Mouse (Mus musculus): Measurements from ENCODE around the gene Asb14. TPM values are rescaled to one million over a fixed set of nuclear protein-coding genes. Genes with fewer than 3 reads are reported as not detected.
"Not testable (repeated sequence)": the region's sequence is repeated elsewhere in the genome, so short reads cannot be mapped to it uniquely, and the experiment has no call there.

Gene Asb14
- polyA plus RNA-seq, 1 experiment from 2014 or later: 0.26 TPM

- WGBS: 76% methylated on average over 3 of the region's 3 CpGs
- Histone ChIP-seq H3K4me3 (ENCODE audit: low read length) (no peak overlapping the region), H3K36me3 (ENCODE audit: control insufficient read depth, insufficient read depth, low read length) (no peaks in the 10 kb centered on the region), H3K9me3 (ENCODE audit: control insufficient read depth, low read length) (no peaks in the 10 kb centered on the region), H3K9ac (ENCODE audit: low read depth, low read length) (no peak overlapping the region), H3K4me1 (ENCODE audit: control insufficient read depth, insufficient read depth, low read length) (no peaks in the 10 kb centered on the region), H3K4me2 (replicated peaks; ENCODE audit: low read depth, low read length) (no peak overlapping the region), H3K27me3 (ENCODE audit: control insufficient read depth, insufficient read depth, low read length) (no peaks in the 10 kb centered on the region), H3K27ac (ENCODE audit: low read depth, low read length) (no peak overlapping the region)
- no peak for ATAC-seq (ENCODE audit: low FRiP score, low TSS enrichment)
Observed at GRCm38 (mm10) chr14:26887244-26887643, 7.1 kb upstream of the Asb14 start.

- Histone ChIP-seq H3K9me3 (ENCODE audit: control insufficient read depth, low read length) (no peaks in the 10 kb centered on the region), H3K27me3 (ENCODE audit: control insufficient read depth, insufficient read depth, low read length) (no peaks in the 10 kb centered on the region), H3K4me1 (ENCODE audit: control insufficient read depth, insufficient read depth, low read length) (no peaks in the 10 kb centered on the region), H3K9ac (ENCODE audit: low read depth, low read length) (no peak overlapping the region), H3K4me3 (ENCODE audit: low read length) (no peak overlapping the region), H3K36me3 (ENCODE audit: control insufficient read depth, insufficient read depth, low read length) (no peaks in the 10 kb centered on the region), H3K4me2 (replicated peaks; ENCODE audit: low read depth, low read length) (no peak overlapping the region), H3K27ac (ENCODE audit: low read depth, low read length) (no peak overlapping the region)
- ATAC-seq (ENCODE audit: low FRiP score, low TSS enrichment): no peak
- 84% methylated on average over 3 of the region's 3 CpGs for WGBS
Observed at GRCm38 (mm10) chr14:26890777-26891176, 3.6 kb upstream of the Asb14 start.

- no peaks in the 10 kb centered on the region for H3K36me3 ChIP-seq (ENCODE audit: control insufficient read depth, insufficient read depth, low read length)
- no peak overlapping the region for H3K4me2 ChIP-seq (replicated peaks; ENCODE audit: low read depth, low read length)
- no peaks in the 10 kb centered on the region for H3K27me3 ChIP-seq (ENCODE audit: control insufficient read depth, insufficient read depth, low read length)
- 80% methylated on average over 2 of the region's 2 CpGs for WGBS
- no peak overlapping the region for H3K27ac ChIP-seq (ENCODE audit: low read depth, low read length)
- no peaks in the 10 kb centered on the region for H3K4me1 ChIP-seq (ENCODE audit: control insufficient read depth, insufficient read depth, low read length)
- no peaks in the 10 kb centered on the region for H3K9me3 ChIP-seq (ENCODE audit: control insufficient read depth, low read length)
- ATAC-seq (ENCODE audit: low FRiP score, low TSS enrichment): no peak
- H3K9ac ChIP-seq (ENCODE audit: low read depth, low read length): no peak overlapping the region
- H3K4me3 ChIP-seq (ENCODE audit: low read length): no peak overlapping the region
Observed at GRCm38 (mm10) chr14:26899490-26899889, 5.1 kb downstream of the Asb14 start.

- no peaks in the 10 kb centered on the region for H3K4me1 ChIP-seq (ENCODE audit: control insufficient read depth, insufficient read depth, low read length)
- H3K27ac ChIP-seq (ENCODE audit: low read depth, low read length): no peak overlapping the region
- no peak overlapping the region; the same call in 1 of the 2 replicates for H3K9ac ChIP-seq (ENCODE audit: low read depth, low read length)
- no peak overlapping the region for H3K4me2 ChIP-seq (replicated peaks; ENCODE audit: low read depth, low read length)
- no peak overlapping the region for H3K4me3 ChIP-seq (ENCODE audit: low read length)
- H3K36me3 ChIP-seq (ENCODE audit: control insufficient read depth, insufficient read depth, low read length): no peaks in the 10 kb centered on the region
- no peaks in the 10 kb centered on the region for H3K27me3 ChIP-seq (ENCODE audit: control insufficient read depth, insufficient read depth, low read length)
- WGBS: 84% methylated on average over 12 of the region's 12 CpGs
- ATAC-seq (ENCODE audit: low FRiP score, low TSS enrichment): no peak
- no peaks in the 10 kb centered on the region for H3K9me3 ChIP-seq (ENCODE audit: control insufficient read depth, low read length)
Observed at GRCm38 (mm10) chr14:26900893-26901292, 6.5 kb downstream of the Asb14 start.

GRCm38 (mm10) chr14:26907401-26907800 is 13.0 kb downstream of the Asb14 start:
- H3K27ac ChIP-seq (ENCODE audit: low read depth, low read length): no peak overlapping the region
- WGBS: 92% methylated on average over 4 of the region's 4 CpGs
- ATAC-seq (ENCODE audit: low FRiP score, low TSS enrichment): no peak

GRCm38 (mm10) chr14:26910461-26910860 is 16.1 kb downstream of the Asb14 start:
- not testable (repeated sequence) for ATAC-seq (ENCODE audit: low FRiP score, low TSS enrichment); H3K9me3 ChIP-seq (ENCODE audit: control insufficient read depth, low read length); H3K27me3 ChIP-seq (ENCODE audit: control insufficient read depth, insufficient read depth, low read length); H3K9ac ChIP-seq (ENCODE audit: low read depth, low read length); H3K27ac ChIP-seq (ENCODE audit: low read depth, low read length); H3K4me2 ChIP-seq (replicated peaks; ENCODE audit: low read depth, low read length); H3K36me3 ChIP-seq (ENCODE audit: control insufficient read depth, insufficient read depth, low read length); H3K4me3 ChIP-seq (ENCODE audit: low read length); H3K4me1 ChIP-seq (ENCODE audit: control insufficient read depth, insufficient read depth, low read length)
- WGBS: 61% methylated on average over 9 of the region's 9 CpGs

More at GRCm38 (mm10) chr14:26907401-26907800, 13.0 kb downstream of the Asb14 start:
- no peak overlapping the region for H3K9ac ChIP-seq (ENCODE audit: low read depth, low read length)
- no peaks in the 10 kb centered on the region for H3K27me3 ChIP-seq (ENCODE audit: control insufficient read depth, insufficient read depth, low read length)
- no peaks in the 10 kb centered on the region for H3K36me3 ChIP-seq (ENCODE audit: control insufficient read depth, insufficient read depth, low read length)
- H3K9me3 ChIP-seq (ENCODE audit: control insufficient read depth, low read length): no peaks in the 10 kb centered on the region
- no peaks in the 10 kb centered on the region for H3K4me1 ChIP-seq (ENCODE audit: control insufficient read depth, insufficient read depth, low read length)
- H3K4me2 ChIP-seq (replicated peaks; ENCODE audit: low read depth, low read length): no peak overlapping the region
- no peak overlapping the region for H3K4me3 ChIP-seq (ENCODE audit: low read length)

GRCm38 (mm10) chr14:26911201-26911600 is 16.8 kb downstream of the Asb14 start:
- no peak overlapping the region for H3K4me2 ChIP-seq (replicated peaks; ENCODE audit: low read depth, low read length)
- no peak for ATAC-seq (ENCODE audit: low FRiP score, low TSS enrichment)
- H3K27me3 ChIP-seq (ENCODE audit: control insufficient read depth, insufficient read depth, low read length): no peaks in the 10 kb centered on the region
- no peak overlapping the region for H3K4me3 ChIP-seq (ENCODE audit: low read length)
- no peaks in the 10 kb centered on the region for H3K36me3 ChIP-seq (ENCODE audit: control insufficient read depth, insufficient read depth, low read length)
- no peaks in the 10 kb centered on the region for H3K4me1 ChIP-seq (ENCODE audit: control insufficient read depth, insufficient read depth, low read length)
- no peak overlapping the region for H3K27ac ChIP-seq (ENCODE audit: low read depth, low read length)
- H3K9me3 ChIP-seq (ENCODE audit: control insufficient read depth, low read length): no peaks in the 10 kb centered on the region
- 74% methylated on average over 6 of the region's 6 CpGs for WGBS
- no peak overlapping the region for H3K9ac ChIP-seq (ENCODE audit: low read depth, low read length)

- Histone ChIP-seq H3K4me3 (ENCODE audit: low read length) (no peak overlapping the region), H3K4me1 (ENCODE audit: control insufficient read depth, insufficient read depth, low read length) (no peaks in the 10 kb centered on the region)
- 96% methylated on average over 13 of the region's 13 CpGs for WGBS
Observed at GRCm38 (mm10) chr14:26911826-26912225, 17.5 kb downstream of the Asb14 start.

GRCm38 (mm10) chr14:26913681-26914268 is 19.4 kb downstream of the Asb14 start:
- Histone ChIP-seq H3K27ac (ENCODE audit: low read depth, low read length) (no peak overlapping the region), H3K4me1 (ENCODE audit: control insufficient read depth, insufficient read depth, low read length) (no peaks in the 10 kb centered on the region), H3K4me3 (ENCODE audit: low read length) (no peak overlapping the region), H3K27me3 (ENCODE audit: control insufficient read depth, insufficient read depth, low read length) (no peaks in the 10 kb centered on the region), H3K4me2 (replicated peaks; ENCODE audit: low read depth, low read length) (no peak overlapping the region), H3K9me3 (ENCODE audit: control insufficient read depth, low read length) (no peaks in the 10 kb centered on the region), H3K36me3 (ENCODE audit: control insufficient read depth, insufficient read depth, low read length) (no peaks in the 10 kb centered on the region; the same call in 1 of the 2 replicates), H3K9ac (ENCODE audit: low read depth, low read length) (no peak overlapping the region)
- 40% methylated on average over 9 of the region's 9 CpGs for WGBS
- ATAC-seq (ENCODE audit: low FRiP score, low TSS enrichment): peak; percentile 86; the same call in 1 of the 2 replicates

More at GRCm38 (mm10) chr14:26911826-26912225, 17.5 kb downstream of the Asb14 start:
- H3K4me2 ChIP-seq (replicated peaks; ENCODE audit: low read depth, low read length): no peak overlapping the region
- no peak overlapping the region for H3K9ac ChIP-seq (ENCODE audit: low read depth, low read length)
- H3K27ac ChIP-seq (ENCODE audit: low read depth, low read length): no peak overlapping the region
- no peak for ATAC-seq (ENCODE audit: low FRiP score, low TSS enrichment)
- no peaks in the 10 kb centered on the region for H3K27me3 ChIP-seq (ENCODE audit: control insufficient read depth, insufficient read depth, low read length)
- H3K9me3 ChIP-seq (ENCODE audit: control insufficient read depth, low read length): no peaks in the 10 kb centered on the region
- no peaks in the 10 kb centered on the region for H3K36me3 ChIP-seq (ENCODE audit: control insufficient read depth, insufficient read depth, low read length)

Measured in kidney, embryonic 14.5 days (tissue).